13 mouse cellular contexts compared by ENCODE assay signal in genomic region chr10:82797119-82797491, GRCm38 (mm10). TPM values are rescaled to one million over a fixed set of nuclear protein-coding genes. Genes with fewer than 3 reads are reported as not detected.
DNase-seq lines count a peak whose midpoint lies in the region; ATAC-seq and TF ChIP-seq lines count a peak whose summit lies in the region.
"Had no signal": no experiment of that assay in that cellular context is flagged by ENCODE, and none has a peak within 500 bp of the region (broad histone marks: within the 10 kb centered on the region; RNA-seq: fewer than 3 reads in every experiment).

No protein-coding gene starts in this region.

- H3K4me2 ChIP-seq in liver, embryonic 16.5 days (ENCODE audit: low read depth, low read length) = no peak overlapping the region
- no peak overlapping the region for H3K4me2 ChIP-seq in liver, embryonic 12.5 days
- H3K4me2 ChIP-seq in embryonic facial prominence, embryonic 13.5 days = no peak overlapping the region
- H3K4me2 ChIP-seq in kidney, embryonic 14.5 days (replicated peaks; ENCODE audit: low read depth, low read length) = no peak overlapping the region
- H3K4me2 ChIP-seq: forebrain, embryonic 13.5 days had no signal

- TF ChIP-seq POLR2A in MEL (IDR thresholded peaks at IDR 0.05; ENCODE audit: control insufficient read depth in 1 of 2, insufficient read depth in 1 of 2, low read depth in 1 of 2, low read length in 2 of 2, poor library complexity in 1 of 2) = no peak
- TF ChIP-seq POLR2A in olfactory bulb, adult 2 months (IDR thresholded peaks at IDR 0.05; ENCODE audit: insufficient read depth, low read depth, low read length) = no peak
- no peak for TF ChIP-seq POLR2A in kidney, adult 2 months (IDR thresholded peaks at IDR 0.05; ENCODE audit: low read depth, low read length)

- TF ChIP-seq RAD21 in MEL (IDR thresholded peaks at IDR 0.05; ENCODE audit: low read depth, low read length) = no peak

- no peak for TF ChIP-seq CTCF in MEL (IDR thresholded peaks at IDR 0.05 in 2 of 3, conservative IDR thresholded peaks at IDR 0.05 in 1 of 3; ENCODE audit: control insufficient read depth in 1 of 3, insufficient read depth in 1 of 3, low read depth in 2 of 3, low read length in 3 of 3, poor library complexity in 1 of 3, severe bottlenecking in 1 of 3)
- no peak for TF ChIP-seq CTCF in olfactory bulb, adult 2 months (IDR thresholded peaks at IDR 0.05; ENCODE audit: insufficient read depth, low read depth, low read length)
- no peak for TF ChIP-seq CTCF in kidney, adult 2 months (conservative IDR thresholded peaks at IDR 0.05; ENCODE audit: insufficient read depth, insufficient read length, low read depth, low read length)

- WGBS in liver, embryonic 16.5 days (ENCODE audit: insufficient replicate concordance) = 38% methylated on average over 4 of the region's 4 CpGs
- 63% methylated on average over 4 of the region's 4 CpGs for WGBS in liver, embryonic 12.5 days (ENCODE audit: insufficient replicate concordance)
- 83% methylated on average over 4 of the region's 4 CpGs for WGBS in embryonic facial prominence, embryonic 13.5 days
- WGBS in olfactory bulb, adult 2 months = 82% methylated on average over 4 of the region's 4 CpGs
- 86% methylated on average over 4 of the region's 4 CpGs for WGBS in kidney, embryonic 14.5 days
- 80% methylated on average over 4 of the region's 4 CpGs for WGBS in kidney, adult 2 months

- no peak for TF ChIP-seq EP300 in MEL (IDR thresholded peaks at IDR 0.05; ENCODE audit: low read depth in 1 of 2, low read length in 2 of 2)

- H3K9me3 ChIP-seq in liver, embryonic 16.5 days (replicated peaks; ENCODE audit: control insufficient read depth, low read length) = no peaks in the 10 kb centered on the region
- no peaks in the 10 kb centered on the region for H3K9me3 ChIP-seq in liver, embryonic 12.5 days (replicated peaks)
- H3K9me3 ChIP-seq in MEL (replicated peaks; ENCODE audit: insufficient read depth, low read length) = no peaks in the 10 kb centered on the region
- H3K9me3 ChIP-seq in embryonic facial prominence, embryonic 13.5 days = no peaks in the 10 kb centered on the region
- no peaks in the 10 kb centered on the region for H3K9me3 ChIP-seq in kidney, embryonic 14.5 days (ENCODE audit: control insufficient read depth, low read length)
- H3K9me3 ChIP-seq: forebrain, embryonic 13.5 days had no signal

- no peak for DNase-seq in MEL (ENCODE audit: low read depth, low spot score)
- DNase-seq in kidney, adult 2 months = no peak
- DNase-seq: cerebellum, postnatal 14 days; heart, postnatal 4 days; liver had no signal

- no peak overlapping the region for H3K27ac ChIP-seq in liver, embryonic 16.5 days (ENCODE audit: low read length)
- H3K27ac ChIP-seq in liver, embryonic 12.5 days = no peak overlapping the region
- peak overlapping the region; percentile 70 for H3K27ac ChIP-seq in MEL (ENCODE audit: control insufficient read depth, low read depth, low read length)
- H3K27ac ChIP-seq in embryonic facial prominence, embryonic 13.5 days = peak overlapping the region; percentile 72
- H3K27ac ChIP-seq in olfactory bulb, adult 2 months (ENCODE audit: insufficient read depth, low read depth, low read length) = 0 out of 2 replicates have a peak overlapping the region, but pooled peaks have one; percentile 7
- no peak overlapping the region for H3K27ac ChIP-seq in kidney, embryonic 14.5 days (ENCODE audit: low read depth, low read length)
- no peak overlapping the region for H3K27ac ChIP-seq in kidney, adult 2 months (ENCODE audit: insufficient read depth, low read depth, low read length)
- H3K27ac ChIP-seq: kidney, postnatal 0 days had no signal

- H3K4me3 ChIP-seq in liver, embryonic 16.5 days (ENCODE audit: low read depth, low read length) = no peak overlapping the region
- no peak overlapping the region for H3K4me3 ChIP-seq in liver, embryonic 12.5 days
- peak overlapping the region in 1 of 2 experiments; percentile 54; a peak in 3 of 4 replicates for H3K4me3 ChIP-seq in MEL (ENCODE audit: control insufficient read depth in 1 of 2, insufficient read depth in 1 of 2, low read depth in 2 of 2, low read length in 2 of 2)
- no peak overlapping the region for H3K4me3 ChIP-seq in embryonic facial prominence, embryonic 13.5 days
- H3K4me3 ChIP-seq in olfactory bulb, adult 2 months (ENCODE audit: insufficient read depth, low read depth, low read length) = no peak overlapping the region
- no peak overlapping the region for H3K4me3 ChIP-seq in kidney, embryonic 14.5 days (ENCODE audit: low read length)
- no peak overlapping the region for H3K4me3 ChIP-seq in kidney, adult 2 months (ENCODE audit: insufficient read depth, low read depth, low read length)
- H3K4me3 ChIP-seq: forebrain, embryonic 13.5 days had no signal

- H3K27me3 ChIP-seq in liver, embryonic 16.5 days (ENCODE audit: control insufficient read depth, insufficient read depth, low read depth, low read length) = 0 out of 2 replicates have a peak, but pooled peaks cover 2% of the 10 kb centered on the region
- peaks cover 27% of the 10 kb centered on the region for H3K27me3 ChIP-seq in liver, embryonic 12.5 days (replicated peaks)
- no peaks in the 10 kb centered on the region for H3K27me3 ChIP-seq in MEL (ENCODE audit: control insufficient read depth in 1 of 2, insufficient read depth in 2 of 2, low read length in 2 of 2)
- no peaks in the 10 kb centered on the region for H3K27me3 ChIP-seq in embryonic facial prominence, embryonic 13.5 days
- H3K27me3 ChIP-seq in kidney, embryonic 14.5 days (ENCODE audit: control insufficient read depth, insufficient read depth, low read length) = no peaks in the 10 kb centered on the region
- H3K27me3 ChIP-seq in kidney, adult 2 months (replicated peaks; ENCODE audit: control insufficient read depth, insufficient read depth, low read length) = no peaks in the 10 kb centered on the region
- H3K27me3 ChIP-seq: forebrain, embryonic 13.5 days; Patski had no signal

- H3K79me2 ChIP-seq in MEL (ENCODE audit: control insufficient read depth, insufficient read depth, low read length, poor library complexity) = no peaks in the 10 kb centered on the region

- ATAC-seq in liver, embryonic 16.5 days (ENCODE audit: low read depth) = peak; percentile 43
- ATAC-seq in liver, embryonic 12.5 days = no peak
- ATAC-seq in embryonic facial prominence, embryonic 13.5 days (ENCODE audit: insufficient number of reproducible peaks, insufficient read depth, low FRiP score, low TSS enrichment, low read depth) = no peak
- ATAC-seq in kidney, embryonic 14.5 days (ENCODE audit: low FRiP score, low TSS enrichment) = no peak
- ATAC-seq: forebrain, embryonic 13.5 days; Patski had no signal

- no peaks in the 10 kb centered on the region for H3K36me3 ChIP-seq in liver, embryonic 16.5 days (ENCODE audit: control insufficient read depth, insufficient read depth)
- no peaks in the 10 kb centered on the region for H3K36me3 ChIP-seq in liver, embryonic 12.5 days
- H3K36me3 ChIP-seq in MEL (ENCODE audit: control insufficient read depth in 1 of 2, insufficient read depth in 2 of 2, low read length in 2 of 2) = peaks cover 0 to 5% of the 10 kb centered on the region in 2 experiments; a peak in 2 of 4 replicates
- no peaks in the 10 kb centered on the region for H3K36me3 ChIP-seq in embryonic facial prominence, embryonic 13.5 days
- no peaks in the 10 kb centered on the region for H3K36me3 ChIP-seq in kidney, embryonic 14.5 days (ENCODE audit: control insufficient read depth, insufficient read depth, low read length)
- no peaks in the 10 kb centered on the region for H3K36me3 ChIP-seq in kidney, adult 2 months (ENCODE audit: control insufficient read depth, insufficient read depth, low read length)

- no peak overlapping the region for H3K9ac ChIP-seq in liver, embryonic 16.5 days (ENCODE audit: low read depth, low read length)
- no peak overlapping the region for H3K9ac ChIP-seq in liver, embryonic 12.5 days
- H3K9ac ChIP-seq in MEL (ENCODE audit: control insufficient read depth, low read depth, low read length, poor library complexity, severe bottlenecking) = peak overlapping the region; percentile 63; the same call in 1 of the 2 replicates
- no peak overlapping the region for H3K9ac ChIP-seq in embryonic facial prominence, embryonic 13.5 days
- H3K9ac ChIP-seq in kidney, embryonic 14.5 days (ENCODE audit: low read depth, low read length) = no peak overlapping the region
- H3K9ac ChIP-seq: forebrain, embryonic 13.5 days had no signal

- peaks cover 14% of the 10 kb centered on the region for H3K4me1 ChIP-seq in liver, embryonic 16.5 days (ENCODE audit: control insufficient read depth, low read depth, low read length)
- peaks cover 19% of the 10 kb centered on the region for H3K4me1 ChIP-seq in liver, embryonic 12.5 days
- H3K4me1 ChIP-seq in MEL (ENCODE audit: control insufficient read depth in 1 of 2, insufficient read depth in 2 of 2, low read length in 2 of 2) = peaks cover 6 to 11% of the 10 kb centered on the region in 2 experiments
- peaks cover 25% of the 10 kb centered on the region for H3K4me1 ChIP-seq in embryonic facial prominence, embryonic 13.5 days
- peaks cover 12% of the 10 kb centered on the region for H3K4me1 ChIP-seq in olfactory bulb, adult 2 months (ENCODE audit: control insufficient read depth, insufficient read depth, low read length)
- H3K4me1 ChIP-seq in kidney, embryonic 14.5 days (ENCODE audit: control insufficient read depth, insufficient read depth, low read length) = peaks cover 7% of the 10 kb centered on the region; the same call in 1 of the 2 replicates
- H3K4me1 ChIP-seq in kidney, adult 2 months (ENCODE audit: control insufficient read depth, insufficient read depth, low read length) = no peaks in the 10 kb centered on the region

RNA-seq across cellular contexts. Expression of gene Nfyb, which starts 33.2 kb away (rescaled TPM):
- polyA plus RNA-seq in liver, embryonic 16.5 days (2015; fragmentation: Nextera tagmentation; extraction: Ambion mirVana) = 29.4 and 34.5 TPM in 2 replicates
- 39.4 and 40.4 TPM in 2 replicates for polyA plus RNA-seq in liver, embryonic 12.5 days (2016; fragmentation: Nextera tagmentation; extraction: Ambion mirVana)
- total RNA-seq in MEL (2012; rRNA removed) = 27.3 and 32.6 TPM in 2 replicates
- 10 to 100 TPM in 1 of 2 experiments, not detected in 1; 38.3 TPM for polyA plus RNA-seq in MEL (2012; ENCODE audit: insufficient read depth in 1 of 2, insufficient read length in 2 of 2, low read depth in 1 of 2, low replicate concordance in 2 of 2, missing spikeins in 1 of 2)
- 57.3 and 65.6 TPM in 2 replicates for polyA plus RNA-seq in embryonic facial prominence, embryonic 13.5 days (2015; fragmentation: Nextera tagmentation; extraction: Ambion mirVana)
- not detected in 2 replicates for polyA plus RNA-seq in olfactory bulb, adult 2 months (2012; ENCODE audit: insufficient read depth, insufficient read length, low replicate concordance, missing spikeins)
- polyA plus RNA-seq in kidney, embryonic 14.5 days (2014; fragmentation: Nextera tagmentation; extraction: Ambion mirVana) = 54.7 and 55.0 TPM in 2 replicates
- polyA plus RNA-seq in kidney, adult 2 months (2012; rRNA removed) = 9.1 and 10.1 TPM in 2 replicates

RNA-seq across cellular contexts. Expression of gene Txnrd1, which starts 36.6 kb away (rescaled TPM):
- polyA plus RNA-seq in liver, embryonic 16.5 days (2015; fragmentation: Nextera tagmentation; extraction: Ambion mirVana) = 44.1 and 46.1 TPM in 2 replicates
- 106 and 108 TPM in 2 replicates for polyA plus RNA-seq in liver, embryonic 12.5 days (2016; fragmentation: Nextera tagmentation; extraction: Ambion mirVana)
- total RNA-seq in MEL (2012; rRNA removed) = 91.6 and 102 TPM in 2 replicates
- 100 to 1,000 TPM in 1 of 2 experiments, not detected in 1; 127 TPM for polyA plus RNA-seq in MEL (2012; ENCODE audit: insufficient read depth in 1 of 2, insufficient read length in 2 of 2, low read depth in 1 of 2, low replicate concordance in 2 of 2, missing spikeins in 1 of 2)
- 99.4 and 99.8 TPM in 2 replicates for polyA plus RNA-seq in embryonic facial prominence, embryonic 13.5 days (2015; fragmentation: Nextera tagmentation; extraction: Ambion mirVana)
- polyA plus RNA-seq in olfactory bulb, adult 2 months (2012; ENCODE audit: insufficient read depth, insufficient read length, low replicate concordance, missing spikeins) = not detected in 2 replicates
- polyA plus RNA-seq in kidney, embryonic 14.5 days (2014; fragmentation: Nextera tagmentation; extraction: Ambion mirVana) = 72.4 and 136 TPM in 2 replicates
- polyA plus RNA-seq in kidney, adult 2 months (2012; rRNA removed) = 58.0 and 62.1 TPM in 2 replicates

Comparison
In these comparisons a context has a peak if more than half of its experiments do, and no peak if none do; other contexts are left out.
1. H3K27ac ChIP-seq: peak in MEL (single experiment), embryonic facial prominence, embryonic 13.5 days (single experiment) and olfactory bulb, adult 2 months (single experiment); none in liver, embryonic 16.5 days (single experiment), liver, embryonic 12.5 days (single experiment), kidney, embryonic 14.5 days (single experiment) and kidney, adult 2 months (single experiment).